Mouse (Mus musculus) left cerebral cortex, adult 2 months (tissue): ENCODE data around the gene Ddx10. TPM values are rescaled to one million over a fixed set of nuclear protein-coding genes. Genes with fewer than 3 reads are reported as not detected.

ENCODE experiments used
- DNase-seq, 2 experiments: peaks; one replicate each; pipeline ENCODE4 v3.0.0; 2021 to 2022; ENCODE audit warnings: low spot score in 2 of 2, mixed read lengths in 1 of 2; ENCODE audit errors: extremely low spot score in 1 of 2
- H3K27ac ChIP-seq: fragments of 200-600 bp; 2 replicates; pipeline ENCODE4 v1.8.1; 2022
- H3K4me3 ChIP-seq: fragments of 200-600 bp; 2 replicates; pipeline ENCODE4 v1.8.1; 2022
- CTCF ChIP-seq: fragments of 200-600 bp; IDR thresholded peaks from 2 replicates; pipeline ENCODE4 v1.8.1; 2022; ENCODE audit warnings: antibody characterized with exemption, mild to moderate bottlenecking, moderate library complexity
- intact Hi-C: fragments of 180-260 bp; cut with DNase I; formaldehyde crosslinking; loops from one replicate; pipeline ENCODE4 v1.15.1; 2025
- total RNA-seq, 2 experiments: library from RNA; stranded (reverse); gene quantifications; 2 replicates each; pipeline ENCODE4 v1.2.3; 2021

Gene Ddx10
- total RNA-seq, 2 experiments from 2014 or later, result 19.8 to 22.1 TPM

GRCm38 (mm10) chr9:53072088-53072487 lies 175.8 kb downstream of the Ddx10 start:
- no peak overlapping the region for H3K27ac ChIP-seq
- no peak for TF ChIP-seq CTCF
- intact Hi-C loops, result no loop called here

GRCm38 (mm10) chr9:53070875-53071524 lies 176.9 kb downstream of the Ddx10 start:
- TF ChIP-seq CTCF, result no peak
- H3K4me3 ChIP-seq, result no peak overlapping the region
- H3K27ac ChIP-seq, result no peak overlapping the region
- no peak for DNase-seq
- intact Hi-C loops, result no loop called here

More at GRCm38 (mm10) chr9:53072088-53072487, 175.8 kb downstream of the Ddx10 start:
- no peak for DNase-seq
- no peak overlapping the region for H3K4me3 ChIP-seq

GRCm38 (mm10) chr9:53068166-53068565 lies 179.7 kb downstream of the Ddx10 start:
- no peak for DNase-seq
- Histone ChIP-seq H3K4me3 (no peak overlapping the region), H3K27ac (no peak overlapping the region)
- intact Hi-C loops, result no loop called here
- no peak for TF ChIP-seq CTCF

- no peak for TF ChIP-seq CTCF
- DNase-seq, result no peak
- Histone ChIP-seq H3K27ac (no peak overlapping the region), H3K4me3 (no peak overlapping the region)
- intact Hi-C loops, result no loop called here
Observed at GRCm38 (mm10) chr9:53066428-53066827, 181.4 kb downstream of the Ddx10 start.

GRCm38 (mm10) chr9:53065028-53065427 lies 182.8 kb downstream of the Ddx10 start:
- intact Hi-C loops, result no loop called here
- DNase-seq, result no peak

GRCm38 (mm10) chr9:53064531-53064930 lies 183.3 kb downstream of the Ddx10 start:
- Histone ChIP-seq H3K4me3 (no peak overlapping the region), H3K27ac (no peak overlapping the region)
- DNase-seq, result no peak
- intact Hi-C loops, result no loop called here
- no peak for TF ChIP-seq CTCF

More at GRCm38 (mm10) chr9:53065028-53065427, 182.8 kb downstream of the Ddx10 start:
- no peak overlapping the region for H3K27ac ChIP-seq
- no peak for TF ChIP-seq CTCF
- no peak overlapping the region for H3K4me3 ChIP-seq

- no peak for DNase-seq
- no peak for TF ChIP-seq CTCF
- intact Hi-C loops, result no loop called here
- H3K4me3 ChIP-seq, result no peak overlapping the region
- no peak overlapping the region for H3K27ac ChIP-seq
Observed at GRCm38 (mm10) chr9:53055306-53055705, 192.5 kb downstream of the Ddx10 start.

Other genes starting within 250 kb of the Ddx10 start
- 10 to 100 TPM; 27.4 to 33.4 TPM for gene Exph5, start 53.6 kb upstream of the Ddx10 start, total RNA-seq
- 1 to 10 TPM; 6.2 to 6.5 TPM for gene Kdelc2, start 136.0 kb upstream of the Ddx10 start, total RNA-seq
- under 1 TPM in 1 of 2 experiments, not detected in 1; 0.16 TPM for gene 4930550C14Rik, start 154.3 kb upstream of the Ddx10 start, total RNA-seq